Mouse (Mus musculus): ENCODE results near the gene Gm4881. TPM values are rescaled to one million over a fixed set of nuclear protein-coding genes. Genes with fewer than 3 reads are reported as not detected.

Gene Gm4881
- polyA plus RNA-seq, 1 experiment from 2014 or later = 6.4 TPM

- ATAC-seq = peak; percentile 66
Observed at GRCm38 (mm10) chr7:24890281-24891216, 53.7 kb downstream of the Gm4881 start.

DNA sequence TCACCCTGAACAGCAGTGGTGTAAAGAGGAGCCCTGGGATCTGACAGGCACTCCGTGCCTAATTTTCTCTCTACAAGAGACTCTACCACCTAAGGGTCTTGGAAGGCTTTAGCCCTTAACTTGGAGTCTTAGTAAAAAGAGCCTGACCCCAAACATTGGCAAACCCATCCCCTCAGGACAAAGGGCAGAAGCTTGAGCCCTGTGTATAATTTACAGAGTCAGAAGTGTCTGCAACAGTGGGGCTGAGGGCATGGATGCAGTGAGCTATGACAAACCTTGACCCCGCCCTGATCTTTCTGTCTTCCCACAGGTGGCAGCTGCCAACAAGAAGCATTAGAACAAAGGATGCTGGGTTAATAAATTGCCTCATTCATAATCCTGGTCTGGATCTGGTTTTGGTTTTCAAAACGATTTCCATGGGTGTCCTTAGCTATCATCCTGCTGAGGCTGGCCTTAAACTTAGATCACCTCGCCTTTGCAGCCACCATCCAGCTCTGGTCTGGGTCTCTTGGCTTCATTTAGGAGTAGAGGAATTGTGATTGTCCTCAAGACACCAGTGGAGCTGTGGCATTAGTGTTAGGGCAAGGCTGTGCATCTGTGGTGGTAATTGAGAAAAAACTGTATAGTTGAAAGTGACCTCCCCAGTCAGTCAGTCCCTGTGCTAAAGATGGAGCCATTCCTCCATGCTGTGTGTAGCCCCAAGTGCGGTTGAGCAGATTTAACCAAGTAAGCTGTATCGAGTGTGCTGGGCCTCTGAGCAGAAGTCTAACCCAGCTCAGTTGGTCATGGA lies 54.7 kb downstream of the Gm4881 start:
- peaks cover 54% of the 10 kb centered on the region for H3K36me3 ChIP-seq
- no peak overlapping the region for H3K4me2 ChIP-seq (replicated peaks)
- H3K27ac ChIP-seq = peak overlapping the region; percentile 21; the same call in 1 of the 2 replicates
- H3K4me1 ChIP-seq (replicated peaks) = peaks cover 31% of the 10 kb centered on the region
- H3K9me3 ChIP-seq = no peaks in the 10 kb centered on the region
- no peaks in the 10 kb centered on the region for H3K27me3 ChIP-seq
- H3K4me3 ChIP-seq (replicated peaks) = no peak overlapping the region
- ATAC-seq = 0 out of 2 replicates have a peak, but pooled peaks have one; percentile 5
- H3K9ac ChIP-seq (replicated peaks) = no peak overlapping the region
- 77% methylated on average over 6 of the region's 6 CpGs for WGBS

More at GRCm38 (mm10) chr7:24890281-24891216, 53.7 kb downstream of the Gm4881 start:
- Histone ChIP-seq H3K36me3 (peaks cover 54% of the 10 kb centered on the region), H3K4me3 (replicated peaks) (no peak overlapping the region), H3K4me2 (replicated peaks) (no peak overlapping the region), H3K9me3 (no peaks in the 10 kb centered on the region), H3K9ac (replicated peaks) (no peak overlapping the region), H3K27me3 (no peaks in the 10 kb centered on the region), H3K4me1 (replicated peaks) (peaks cover 24% of the 10 kb centered on the region), H3K27ac (0 out of 2 replicates have a peak overlapping the region, but pooled peaks have one; percentile 21)
- WGBS = 33% methylated on average over 10 of the region's 10 CpGs

- no peak for ATAC-seq
- Histone ChIP-seq H3K27me3 (no peaks in the 10 kb centered on the region), H3K4me1 (replicated peaks) (peaks cover 31% of the 10 kb centered on the region), H3K36me3 (peaks cover 54% of the 10 kb centered on the region), H3K9ac (replicated peaks) (peak overlapping the region; percentile 100), H3K9me3 (no peaks in the 10 kb centered on the region), H3K4me2 (replicated peaks) (no peak overlapping the region), H3K4me3 (replicated peaks) (no peak overlapping the region), H3K27ac (no peak overlapping the region)
- WGBS = 85% methylated on average over 4 of the region's 4 CpGs
Observed at GRCm38 (mm10) chr7:24887096-24887495, 57.2 kb downstream of the Gm4881 start.

GRCm38 (mm10) chr7:24886308-24886633 lies 58.0 kb downstream of the Gm4881 start:
- 79% methylated on average over 4 of the region's 4 CpGs for WGBS
- peaks cover 52% of the 10 kb centered on the region for H3K36me3 ChIP-seq
- H3K4me1 ChIP-seq (replicated peaks) = peaks cover 31% of the 10 kb centered on the region
- no peak for ATAC-seq
- H3K27ac ChIP-seq = no peak overlapping the region
- H3K9ac ChIP-seq (replicated peaks) = peak overlapping the region; percentile 100
- H3K4me2 ChIP-seq (replicated peaks) = peak overlapping the region; percentile 92
- no peaks in the 10 kb centered on the region for H3K27me3 ChIP-seq
- no peaks in the 10 kb centered on the region for H3K9me3 ChIP-seq
- peak overlapping the region; percentile 97 for H3K4me3 ChIP-seq (replicated peaks)

- H3K4me2 ChIP-seq (replicated peaks) = peak overlapping the region; percentile 92
- H3K9ac ChIP-seq (replicated peaks) = peak overlapping the region; percentile 100
- H3K9me3 ChIP-seq = no peaks in the 10 kb centered on the region
- H3K27ac ChIP-seq = no peak overlapping the region
- no peak for ATAC-seq
- H3K36me3 ChIP-seq = peaks cover 48% of the 10 kb centered on the region
- 52% methylated on average over 12 of the region's 12 CpGs for WGBS
- H3K4me1 ChIP-seq (replicated peaks) = peaks cover 31% of the 10 kb centered on the region
- peak overlapping the region; percentile 97 for H3K4me3 ChIP-seq (replicated peaks)
- H3K27me3 ChIP-seq = no peaks in the 10 kb centered on the region
Observed at GRCm38 (mm10) chr7:24885468-24886307, 58.6 kb downstream of the Gm4881 start.

DNA sequence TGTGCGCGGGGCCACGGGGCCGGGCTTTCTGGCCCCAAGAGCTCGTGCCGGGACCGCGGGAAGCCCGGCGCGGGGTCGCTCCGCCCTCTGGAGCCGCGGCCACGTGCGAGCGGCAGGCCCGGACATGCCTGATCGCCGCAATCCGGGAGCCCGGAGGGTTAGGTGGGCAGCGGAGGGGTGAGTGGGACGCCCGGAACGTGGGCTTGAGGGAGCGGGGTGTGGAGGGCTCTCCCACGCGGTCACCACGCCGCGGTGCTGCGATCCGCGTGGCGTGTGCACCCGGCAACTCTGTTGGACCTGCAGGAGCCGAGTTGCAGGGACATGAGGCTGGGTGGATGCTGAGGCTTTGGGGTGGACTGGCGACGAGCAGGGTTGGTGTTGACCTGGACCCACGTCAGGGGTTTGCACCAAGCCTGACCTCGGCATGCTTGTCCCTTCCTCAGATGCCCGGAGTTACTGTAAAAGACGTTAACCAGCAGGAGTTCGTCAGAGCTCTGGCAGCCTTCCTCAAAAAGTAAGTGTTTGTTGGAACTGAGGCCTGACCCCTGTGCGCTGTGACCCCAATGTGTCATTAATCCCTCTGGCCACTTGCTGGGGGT lies 59.5 kb downstream of the Gm4881 start:
- no peaks in the 10 kb centered on the region for H3K9me3 ChIP-seq
- under 1% methylated on average over 47 of the region's 47 CpGs for WGBS
- peak overlapping the region; percentile 92 for H3K4me2 ChIP-seq (replicated peaks)
- H3K27ac ChIP-seq = peak overlapping the region; percentile 82
- peaks cover 31% of the 10 kb centered on the region for H3K4me1 ChIP-seq (replicated peaks)
- peak overlapping the region; percentile 100 for H3K9ac ChIP-seq (replicated peaks)
- H3K36me3 ChIP-seq = peaks cover 42% of the 10 kb centered on the region
- no peak; the same call in 1 of the 2 replicates for ATAC-seq
- H3K4me3 ChIP-seq (replicated peaks) = peak overlapping the region; percentile 97
- H3K27me3 ChIP-seq = no peaks in the 10 kb centered on the region

DNA sequence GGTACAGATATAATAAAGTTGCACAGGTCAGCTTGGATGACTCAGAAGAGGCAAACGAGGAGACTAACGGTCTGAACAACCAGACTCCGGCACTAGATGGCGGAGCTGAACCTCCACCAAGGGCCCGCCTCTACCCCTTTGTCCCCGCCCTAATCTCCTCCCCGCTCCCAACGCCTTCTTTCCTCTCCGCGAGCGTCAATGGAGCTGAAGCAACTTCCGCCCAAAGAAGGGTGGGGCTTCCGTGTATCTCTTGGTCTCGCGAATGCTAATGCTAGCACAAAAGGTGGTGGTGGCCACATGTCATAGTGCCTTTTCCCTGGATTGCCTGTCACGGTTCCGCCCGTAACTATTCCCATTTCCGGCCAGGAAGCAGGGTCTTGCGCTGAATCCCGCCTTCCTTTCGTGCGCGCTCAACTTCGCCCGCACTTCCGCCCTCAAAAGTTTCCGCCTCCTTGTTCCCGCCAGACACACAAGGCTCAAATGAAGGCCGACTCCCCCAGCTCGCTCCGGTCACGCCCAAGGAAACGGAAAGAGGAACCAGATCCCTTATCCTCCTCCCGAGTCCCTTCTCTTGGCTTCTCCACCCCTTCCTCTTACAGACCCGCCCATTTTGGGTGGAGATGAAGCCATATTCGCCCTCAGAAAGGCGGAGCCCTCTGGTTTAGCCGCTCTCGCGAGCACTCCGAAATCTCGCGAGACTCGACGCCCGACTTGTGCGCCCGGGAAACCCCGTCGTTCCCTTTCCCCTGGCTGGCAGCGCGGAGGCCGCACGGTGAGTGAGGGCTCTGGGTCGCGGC lies 60.2 kb downstream of the Gm4881 start, which contains the start of gene Rps19:
Gene Rps19 (plus strand): TSS at position 476 of the 797 bp plus-strand sequence.
- ATAC-seq = peak; percentile 94
- no peaks in the 10 kb centered on the region for H3K9me3 ChIP-seq
- peaks cover 33% of the 10 kb centered on the region for H3K4me1 ChIP-seq (replicated peaks)
- H3K4me2 ChIP-seq (replicated peaks) = peak within 1 kb of the TSS; percentile 92
- H3K27ac ChIP-seq = peak within 1 kb of the TSS; percentile 82
- H3K36me3 ChIP-seq = peaks cover 35% of the 10 kb centered on the region
- H3K4me3 ChIP-seq (replicated peaks) = peak within 1 kb of the TSS; percentile 97
- WGBS = under 1% methylated on average over 55 of the region's 57 CpGs
- H3K9ac ChIP-seq (replicated peaks) = peak within 1 kb of the TSS; percentile 100
- no peaks in the 10 kb centered on the region for H3K27me3 ChIP-seq

GRCm38 (mm10) chr7:24882416-24883199 lies 61.7 kb downstream of the Gm4881 start:
- Histone ChIP-seq H3K4me2 (replicated peaks) (no peak overlapping the region), H3K36me3 (peaks cover 20% of the 10 kb centered on the region), H3K27ac (no peak overlapping the region), H3K4me1 (replicated peaks) (peaks cover 30% of the 10 kb centered on the region), H3K27me3 (no peaks in the 10 kb centered on the region), H3K9ac (replicated peaks) (no peak overlapping the region), H3K4me3 (replicated peaks) (no peak overlapping the region), H3K9me3 (no peaks in the 10 kb centered on the region)
- WGBS = 95% methylated on average over 9 of the region's 9 CpGs
- no peak for ATAC-seq

DNA sequence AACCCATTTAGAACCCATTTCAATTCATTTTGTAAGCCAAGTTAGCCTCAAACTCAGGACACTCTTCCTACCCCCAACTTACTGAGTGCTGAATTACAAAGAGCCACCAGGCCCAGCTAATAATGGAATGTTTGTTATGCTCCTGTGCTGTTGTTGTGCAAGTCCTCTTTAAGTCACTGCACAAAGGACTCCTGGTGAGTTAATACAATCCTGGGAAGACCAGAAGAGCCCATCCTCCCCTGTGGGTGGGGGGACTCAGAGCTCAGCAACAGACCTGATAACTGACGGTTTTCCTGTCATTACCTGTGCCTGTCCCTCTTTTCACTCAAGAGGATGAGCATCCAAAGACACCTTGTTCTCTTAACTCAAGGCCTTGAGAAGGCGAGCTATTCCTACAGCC lies 64.7 kb downstream of the Gm4881 start:
- ATAC-seq = no peak
- H3K27ac ChIP-seq = no peak overlapping the region
- no peak overlapping the region for H3K9ac ChIP-seq (replicated peaks)
- no peak overlapping the region for H3K4me2 ChIP-seq (replicated peaks)
- H3K4me3 ChIP-seq (replicated peaks) = no peak overlapping the region
- H3K36me3 ChIP-seq = no peaks in the 10 kb centered on the region
- H3K4me1 ChIP-seq (replicated peaks) = 0 out of 2 replicates have a peak, but pooled peaks cover 3% of the 10 kb centered on the region
- WGBS = 11% methylated on average over 2 of the region's 2 CpGs
- H3K27me3 ChIP-seq = no peaks in the 10 kb centered on the region
- H3K9me3 ChIP-seq = no peaks in the 10 kb centered on the region

GRCm38 (mm10) chr7:24877588-24877987 lies 66.7 kb downstream of the Gm4881 start:
- no peaks in the 10 kb centered on the region for H3K9me3 ChIP-seq
- H3K27me3 ChIP-seq = no peaks in the 10 kb centered on the region
- no peak for ATAC-seq
- WGBS = 83% methylated on average over 3 of the region's 3 CpGs
- H3K9ac ChIP-seq (replicated peaks) = no peak overlapping the region
- no peaks in the 10 kb centered on the region for H3K36me3 ChIP-seq
- no peak overlapping the region for H3K4me2 ChIP-seq (replicated peaks)
- no peak overlapping the region for H3K27ac ChIP-seq
- 0 out of 2 replicates have a peak, but pooled peaks cover 3% of the 10 kb centered on the region for H3K4me1 ChIP-seq (replicated peaks)
- H3K4me3 ChIP-seq (replicated peaks) = no peak overlapping the region
